In genomic region chr2:4717081-4717768, GRCm38 (mm10) we compare ENCODE assay signal across 8 mouse cellular contexts. TPM values are rescaled to one million over a fixed set of nuclear protein-coding genes. Genes with fewer than 3 reads are reported as not detected.
DNase-seq lines count a peak whose midpoint lies in the region; ATAC-seq lines count a peak whose summit lies in the region.

No protein-coding gene starts in this region.

- H3K36me3 ChIP-seq in embryonic facial prominence, embryonic 11.5 days (replicated peaks; ENCODE audit: control insufficient read depth, insufficient read depth, low read depth, low read length), result no peaks in the 10 kb centered on the region
- no peaks in the 10 kb centered on the region for H3K36me3 ChIP-seq in heart, embryonic 13.5 days
- no peaks in the 10 kb centered on the region for H3K36me3 ChIP-seq in kidney, embryonic 16.5 days (ENCODE audit: insufficient read depth, low read length)

- no peaks in the 10 kb centered on the region for H3K9me3 ChIP-seq in embryonic facial prominence, embryonic 11.5 days (replicated peaks; ENCODE audit: control insufficient read depth, low read length)
- H3K9me3 ChIP-seq in heart, embryonic 13.5 days, result no peaks in the 10 kb centered on the region
- no peaks in the 10 kb centered on the region for H3K9me3 ChIP-seq in kidney, embryonic 16.5 days (ENCODE audit: low read length)

- WGBS in embryonic facial prominence, embryonic 11.5 days, result 2% methylated on average over 44 of the region's 49 CpGs
- 9% methylated on average over 16 of the region's 49 CpGs for WGBS in heart, embryonic 13.5 days
- 3% methylated on average over 43 of the region's 49 CpGs for WGBS in kidney, embryonic 16.5 days

- peak overlapping the region; percentile 70 for H3K4me3 ChIP-seq in embryonic facial prominence, embryonic 11.5 days (ENCODE audit: low read depth, low read length)
- H3K4me3 ChIP-seq in heart, embryonic 13.5 days, result peak overlapping the region; percentile 83
- peak overlapping the region; percentile 80 for H3K4me3 ChIP-seq in kidney, embryonic 16.5 days (ENCODE audit: low read length)

- H3K4me1 ChIP-seq in embryonic facial prominence, embryonic 11.5 days (ENCODE audit: control insufficient read depth, insufficient read depth, low read length), result no peaks in the 10 kb centered on the region
- H3K4me1 ChIP-seq in heart, embryonic 13.5 days, result peaks cover 9% of the 10 kb centered on the region
- no peaks in the 10 kb centered on the region for H3K4me1 ChIP-seq in kidney, embryonic 16.5 days (ENCODE audit: insufficient read depth, low read length)

- H3K4me2 ChIP-seq in embryonic facial prominence, embryonic 11.5 days (ENCODE audit: low read depth, low read length), result peak overlapping the region; percentile 81
- peak overlapping the region; percentile 88 for H3K4me2 ChIP-seq in heart, embryonic 13.5 days
- H3K4me2 ChIP-seq in kidney, embryonic 16.5 days (replicated peaks; ENCODE audit: low read depth, low read length), result peak overlapping the region; percentile 89

- H3K27ac ChIP-seq in embryonic facial prominence, embryonic 11.5 days (replicated peaks; ENCODE audit: low read depth, low read length), result no peak overlapping the region
- H3K27ac ChIP-seq in heart, embryonic 13.5 days (replicated peaks), result no peak overlapping the region
- H3K27ac ChIP-seq in kidney, embryonic 16.5 days (ENCODE audit: low read length), result 0 out of 2 replicates have a peak overlapping the region, but pooled peaks have one; percentile 37

- peak; percentile 73 for ATAC-seq in embryonic facial prominence, embryonic 11.5 days (replicated peaks; ENCODE audit: insufficient number of reproducible peaks, low FRiP score, low TSS enrichment, low read depth)
- ATAC-seq in heart, embryonic 13.5 days (ENCODE audit: extremely low read depth, insufficient number of reproducible peaks, low FRiP score, low TSS enrichment), result peak; percentile 38; the same call in 1 of the 2 replicates
- ATAC-seq in kidney, embryonic 16.5 days (ENCODE audit: low FRiP score, low TSS enrichment), result peak; percentile 90

- peak overlapping the region; percentile 73 for H3K9ac ChIP-seq in embryonic facial prominence, embryonic 11.5 days (replicated peaks; ENCODE audit: low read length)
- H3K9ac ChIP-seq in heart, embryonic 13.5 days, result peak overlapping the region; percentile 88
- peak overlapping the region; percentile 85 for H3K9ac ChIP-seq in kidney, embryonic 16.5 days (replicated peaks; ENCODE audit: low read length)

- peak; percentile 8 for DNase-seq in ES-CJ7 (ENCODE audit: low read depth, low spot score)
- peak; percentile 54 for DNase-seq in R1 (ENCODE audit: low read depth, low spot score)
- DNase-seq in embryonic facial prominence, embryonic 11.5 days (ENCODE audit: low spot score), result peak; percentile 42
- DNase-seq in mesoderm, embryonic 11.5 days (ENCODE audit: low read depth, low spot score), result peak; percentile 12
- DNase-seq in testis, postnatal 14 days (ENCODE audit: low spot score), result peak; percentile 31
- DNase-seq in layer of hippocampus, postnatal 14 days (ENCODE audit: low spot score in 2 of 2), result no peak

- H3K27me3 ChIP-seq in embryonic facial prominence, embryonic 11.5 days (ENCODE audit: control insufficient read depth, insufficient read depth, low read length), result peaks cover 22% of the 10 kb centered on the region
- peaks cover 45% of the 10 kb centered on the region for H3K27me3 ChIP-seq in heart, embryonic 13.5 days (replicated peaks)
- H3K27me3 ChIP-seq in kidney, embryonic 16.5 days (ENCODE audit: insufficient read depth, low read length), result peaks cover 14% of the 10 kb centered on the region

RNA-seq across cellular contexts. Expression of gene Bend7, which starts 0.4 kb away (rescaled TPM):
- polyA plus RNA-seq in embryonic facial prominence, embryonic 11.5 days (2014; fragmentation: Nextera tagmentation; extraction: Ambion mirVana), result 3.1 TPM in 2 replicates
- polyA plus RNA-seq in heart, embryonic 13.5 days (2015; fragmentation: Nextera tagmentation; extraction: Ambion mirVana), result 1.9 and 2.0 TPM in 2 replicates
- 6.2 and 6.4 TPM in 2 replicates for polyA plus RNA-seq in kidney, embryonic 16.5 days (2015; fragmentation: Nextera tagmentation; extraction: Ambion mirVana)
- 1 to 10 TPM; 2.4 to 2.7 TPM for total RNA-seq in layer of hippocampus, postnatal 14 days (2021)

Comparison
In these comparisons a context has a peak if more than half of its experiments do, and no peak if none do; other contexts are left out.
1. DNase-seq: peak in ES-CJ7 (single experiment), R1 (single experiment), embryonic facial prominence, embryonic 11.5 days (single experiment), mesoderm, embryonic 11.5 days (single experiment) and testis, postnatal 14 days (single experiment); none in layer of hippocampus, postnatal 14 days (0 of 2).
2. ATAC-seq: peak in every context shown above with its lines; median percentile 90 in kidney, embryonic 16.5 days; 73 in embryonic facial prominence, embryonic 11.5 days; 38 in heart, embryonic 13.5 days.
3. Peak in every context shown above with its lines, with median percentiles within 50 percentile points of each other: H3K4me2 ChIP-seq, H3K4me3 ChIP-seq and H3K9ac ChIP-seq.